22 mouse cellular contexts compared by ENCODE assay signal in the genomic region with DNA sequence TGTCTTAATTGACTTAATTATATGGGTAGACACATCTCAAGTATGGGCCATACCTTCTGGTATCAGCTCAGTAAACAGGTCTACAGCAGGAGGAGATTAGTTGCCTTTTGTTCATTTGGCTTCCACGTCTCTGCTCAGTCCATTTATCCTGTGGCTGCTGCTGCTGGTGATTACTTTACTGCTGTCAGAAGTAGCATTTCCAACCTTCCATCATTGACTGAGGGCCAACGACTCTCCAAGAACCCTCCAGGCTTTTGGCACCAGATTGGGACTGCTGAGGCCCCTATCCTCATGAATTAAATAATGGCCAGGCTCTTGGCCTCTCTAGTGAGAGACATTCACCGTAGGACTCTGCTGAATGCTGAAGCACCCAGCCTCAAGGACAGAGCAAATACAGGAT.
DNase-seq lines count a peak whose midpoint lies in the region; ATAC-seq lines count a peak whose summit lies in the region.
"Had no signal": no experiment of that assay in that cellular context is flagged by ENCODE, and none has a peak within 500 bp of the region (broad histone marks: within the 10 kb centered on the region; RNA-seq: fewer than 3 reads in every experiment).

No protein-coding gene starts in this region.

- H3K4me2 ChIP-seq in midbrain, embryonic 12.5 days (replicated peaks) = no peak overlapping the region
- no peak overlapping the region for H3K4me2 ChIP-seq in hindbrain, embryonic 15.5 days
- H3K4me2 ChIP-seq: heart, embryonic 12.5 days; liver, embryonic 12.5 days had no signal

- no peak overlapping the region for H3K9ac ChIP-seq in midbrain, embryonic 12.5 days (replicated peaks)
- no peak overlapping the region for H3K9ac ChIP-seq in hindbrain, embryonic 15.5 days
- H3K9ac ChIP-seq: heart, embryonic 12.5 days; liver, embryonic 12.5 days had no signal

- no peak overlapping the region for H3K27ac ChIP-seq in midbrain, embryonic 12.5 days (replicated peaks)
- no peak overlapping the region for H3K27ac ChIP-seq in midbrain, embryonic 10.5 days (replicated peaks)
- H3K27ac ChIP-seq in hindbrain, embryonic 15.5 days (replicated peaks) = no peak overlapping the region
- H3K27ac ChIP-seq: gastrocnemius, adult 2 months; liver, embryonic 12.5 days had no signal

- 44% methylated on average over 3 of the region's 3 CpGs for WGBS in midbrain, embryonic 12.5 days
- 53% methylated on average over 3 of the region's 3 CpGs for WGBS in midbrain, embryonic 10.5 days
- WGBS in hindbrain, embryonic 15.5 days = 39% methylated on average over 3 of the region's 3 CpGs

- DNase-seq in cerebellum, postnatal 14 days = peak; percentile 82 to 90
- no peak for DNase-seq in midbrain, embryonic 10.5 days (ENCODE audit: low spot score)
- no peak for DNase-seq in adrenal gland, postnatal 14 days
- DNase-seq in heart, adult 11 months = no peak
- DNase-seq: adrenal gland, postnatal 10 days; cerebellum, adult 11-12 months; gastrocnemius, adult 2 months; heart, postnatal 14 days; kidney, adult 9 months; kidney, postnatal 36 days; layer of hippocampus, adult 9-11 months; lung, adult 2 months; lung, postnatal 36 days; thymus, postnatal 25 days had no signal

- H3K4me1 ChIP-seq in midbrain, embryonic 12.5 days = no peaks in the 10 kb centered on the region
- no peaks in the 10 kb centered on the region for H3K4me1 ChIP-seq in midbrain, embryonic 10.5 days
- H3K4me1 ChIP-seq in hindbrain, embryonic 15.5 days (replicated peaks) = no peaks in the 10 kb centered on the region
- H3K4me1 ChIP-seq: heart, embryonic 12.5 days; liver, embryonic 12.5 days had no signal

- no peaks in the 10 kb centered on the region for H3K27me3 ChIP-seq in midbrain, embryonic 12.5 days
- H3K27me3 ChIP-seq in midbrain, embryonic 10.5 days (ENCODE audit: low read depth, poor library complexity, severe bottlenecking) = no peaks in the 10 kb centered on the region
- H3K27me3 ChIP-seq in hindbrain, embryonic 15.5 days = no peaks in the 10 kb centered on the region
- H3K27me3 ChIP-seq: heart, embryonic 12.5 days; liver, embryonic 12.5 days; Patski had no signal

- H3K36me3 ChIP-seq in midbrain, embryonic 12.5 days = no peaks in the 10 kb centered on the region
- H3K36me3 ChIP-seq in midbrain, embryonic 10.5 days = no peaks in the 10 kb centered on the region
- H3K36me3 ChIP-seq in hindbrain, embryonic 15.5 days = no peaks in the 10 kb centered on the region
- H3K36me3 ChIP-seq: heart, embryonic 12.5 days; liver, embryonic 12.5 days had no signal

- H3K9me3 ChIP-seq in midbrain, embryonic 12.5 days = no peaks in the 10 kb centered on the region
- H3K9me3 ChIP-seq in midbrain, embryonic 10.5 days (replicated peaks) = no peaks in the 10 kb centered on the region
- H3K9me3 ChIP-seq in hindbrain, embryonic 15.5 days = no peaks in the 10 kb centered on the region
- H3K9me3 ChIP-seq: heart, embryonic 12.5 days; liver, embryonic 12.5 days had no signal

- ATAC-seq in cerebellum, adult (ENCODE audit: insufficient number of reproducible peaks, low FRiP score, low TSS enrichment) = no peak
- ATAC-seq in midbrain, embryonic 12.5 days (ENCODE audit: low FRiP score, low read depth) = 0 out of 2 replicates have a peak, but pooled peaks have one; percentile 27
- peak; percentile 56; the same call in 1 of the 2 replicates for ATAC-seq in hindbrain, embryonic 15.5 days (ENCODE audit: low FRiP score, low read depth)
- ATAC-seq: CD4-positive, CD25-positive, alpha-beta regulatory T cell, adult 4 months; inflammation-experienced regulatory T-cells, adult 6 months; liver, embryonic 12.5 days; Patski had no signal

- H3K4me3 ChIP-seq in midbrain, embryonic 12.5 days = no peak overlapping the region
- H3K4me3 ChIP-seq in midbrain, embryonic 10.5 days = no peak overlapping the region
- H3K4me3 ChIP-seq in hindbrain, embryonic 15.5 days = no peak overlapping the region
- H3K4me3 ChIP-seq: gastrocnemius, adult 2 months; heart, embryonic 12.5 days; liver, embryonic 12.5 days had no signal

Comparison
In these comparisons a context has a peak if more than half of its experiments do, and no peak if none do; other contexts are left out.
1. DNase-seq: peak in cerebellum, postnatal 14 days (2 of 2); none in midbrain, embryonic 10.5 days (single experiment), adrenal gland, postnatal 14 days (single experiment) and heart, adult 11 months (single experiment).